Mouse (Mus musculus) MEL (cell line): ENCODE results near the gene Fosl2. TPM values are rescaled to one million over a fixed set of nuclear protein-coding genes. Genes with fewer than 3 reads are reported as not detected.
"Not testable (repeated sequence)": the region's sequence is repeated elsewhere in the genome, so short reads cannot be mapped to it uniquely, and the experiment has no call there.

ENCODE experiments used
- DNase-seq: peaks from one replicate; pipeline ENCODE4 v3.0.0; 2011; ENCODE audit warnings: low read depth, low spot score
- H3K27ac ChIP-seq: 2 replicates; pipeline ENCODE4 v1.5.1; 2012; ENCODE audit warnings: low read depth, mild to moderate bottlenecking, control low read depth, low read length, moderate library complexity; ENCODE audit not compliant: control insufficient read depth
- H3K27me3 ChIP-seq, 2 experiments: fragments of 150-350 bp in 1 of 2; sonication (generic) in 1 of 2; 2 replicates each; pipeline ENCODE4 v1.6.1; 2012; ENCODE audit warnings: low read length in 2 of 2, mild to moderate bottlenecking in 2 of 2, improper control_type of control experiment in 1 of 2, moderate library complexity in 1 of 2; ENCODE audit not compliant: insufficient read depth in 2 of 2, control insufficient read depth in 1 of 2
- H3K36me3 ChIP-seq, 2 experiments: 2 replicates each; pipeline ENCODE4 v1.6.1; 2012 to 2014; ENCODE audit warnings: low read length in 2 of 2, improper control_type of control experiment in 1 of 2, inconsistent platforms in 1 of 2, mild to moderate bottlenecking in 1 of 2; ENCODE audit not compliant: insufficient read depth in 2 of 2, control insufficient read depth in 1 of 2
- H3K4me1 ChIP-seq, 2 experiments: fragments of 150-350 bp in 1 of 2; sonication (generic) in 1 of 2; 2 replicates each; pipeline ENCODE4 v1.6.1; 2012; ENCODE audit warnings: low read length in 2 of 2, improper control_type of control experiment in 1 of 2, mild to moderate bottlenecking in 1 of 2; ENCODE audit not compliant: insufficient read depth in 2 of 2, control insufficient read depth in 1 of 2
- H3K4me3 ChIP-seq, 2 experiments: fragments of 150-350 bp in 1 of 2; sonication (generic) in 1 of 2; 2 replicates each; pipeline ENCODE4 v1.5.1; 2012; ENCODE audit warnings: low read depth in 2 of 2, low read length in 2 of 2, mild to moderate bottlenecking in 2 of 2, moderate library complexity in 2 of 2, control low read depth in 1 of 2, improper control_type of control experiment in 1 of 2; ENCODE audit not compliant: control insufficient read depth in 1 of 2, insufficient read depth in 1 of 2
- H3K79me2 ChIP-seq: 2 replicates; pipeline ENCODE4 v1.6.1; 2012; ENCODE audit warnings: mild to moderate bottlenecking, low read length, moderate library complexity; ENCODE audit not compliant: control insufficient read depth, poor library complexity, insufficient read depth
- H3K9ac ChIP-seq: 2 replicates; pipeline ENCODE4 v1.6.1; 2012; ENCODE audit warnings: low read depth, mild to moderate bottlenecking, control low read depth, low read length, moderate library complexity; ENCODE audit not compliant: control insufficient read depth, poor library complexity, severe bottlenecking
- H3K9me3 ChIP-seq: fragments of 150-350 bp; sonication (generic); replicated peaks from 2 replicates; pipeline ENCODE4 v1.6.1; 2012; ENCODE audit warnings: mild to moderate bottlenecking, low read length, improper control_type of control experiment, moderate library complexity; ENCODE audit not compliant: insufficient read depth
- CHD1 ChIP-seq: IDR thresholded peaks from 2 replicates; pipeline ENCODE4 v1.6.1; 2012; ENCODE audit warnings: low read depth, mild to moderate bottlenecking, inconsistent platforms, low read length, improper control_type of control experiment
- CHD2 ChIP-seq: IDR thresholded peaks from 2 replicates; pipeline ENCODE4 v1.6.1; 2011; ENCODE audit warnings: low read length, improper control_type of control experiment
- ELF1 ChIP-seq: IDR thresholded peaks from 2 replicates; pipeline ENCODE4 v1.6.1; 2014; ENCODE audit warnings: low read depth, mild to moderate bottlenecking, inconsistent platforms, low read length, improper control_type of control experiment, moderate library complexity
- KAT2A ChIP-seq: conservative IDR thresholded peaks from 2 replicates; pipeline ENCODE4 v1.6.1; 2012; ENCODE audit warnings: low read depth, low read length, improper control_type of control experiment, inconsistent platforms
- MEF2A ChIP-seq: IDR thresholded peaks from 2 replicates; pipeline ENCODE4 v1.6.1; 2014; ENCODE audit warnings: low read depth, mild to moderate bottlenecking, inconsistent platforms, low read length, improper control_type of control experiment; ENCODE audit not compliant: poor library complexity, insufficient replicate concordance, severe bottlenecking; ENCODE audit errors: extremely low read depth
- SMC3 ChIP-seq: IDR thresholded peaks from 2 replicates; pipeline ENCODE4 v1.6.1; 2011; ENCODE audit warnings: low read depth, low read length, improper control_type of control experiment
- USF1 ChIP-seq: IDR thresholded peaks from 2 replicates; pipeline ENCODE4 v1.6.1; 2014; ENCODE audit warnings: low read depth, mild to moderate bottlenecking, inconsistent platforms, low read length, improper control_type of control experiment, moderate library complexity
- USF2 ChIP-seq, 2 experiments: IDR thresholded peaks; 2 replicates each; pipeline ENCODE4 v1.6.1; 2011 to 2012; ENCODE audit warnings: improper control_type of control experiment in 2 of 2, low read length in 2 of 2, borderline replicate concordance in 1 of 2, inconsistent platforms in 1 of 2, low read depth in 1 of 2, mild to moderate bottlenecking in 1 of 2; ENCODE audit not compliant: insufficient read depth in 1 of 2
- polyA plus RNA-seq, 2 experiments: library from polyadenylated mRNA; stranded (reverse) in 1 of 2; unstranded in 1 of 2; fragments of >175 nt in 1 of 2; fragments of >200 nt in 1 of 2; gene quantifications; 2 replicates each; pipeline versions ENCODE4 v1.2.1 to v1.2.4; 2012; ENCODE audit warnings: low replicate concordance in 2 of 2, low read depth in 1 of 2; ENCODE audit not compliant: insufficient read length in 2 of 2, insufficient read depth in 1 of 2, missing spikeins in 1 of 2
- total RNA-seq: library from RNA; depleted of rRNA; stranded (reverse); fragments of 300-350 nt; gene quantifications from 2 replicates; pipeline ENCODE4 v1.2.3, GENCODE M21; 2012

Gene Fosl2
- total and polyA plus RNA-seq, 3 experiments, result 3.3 to 22.1 (median 12.0) TPM

DNA sequence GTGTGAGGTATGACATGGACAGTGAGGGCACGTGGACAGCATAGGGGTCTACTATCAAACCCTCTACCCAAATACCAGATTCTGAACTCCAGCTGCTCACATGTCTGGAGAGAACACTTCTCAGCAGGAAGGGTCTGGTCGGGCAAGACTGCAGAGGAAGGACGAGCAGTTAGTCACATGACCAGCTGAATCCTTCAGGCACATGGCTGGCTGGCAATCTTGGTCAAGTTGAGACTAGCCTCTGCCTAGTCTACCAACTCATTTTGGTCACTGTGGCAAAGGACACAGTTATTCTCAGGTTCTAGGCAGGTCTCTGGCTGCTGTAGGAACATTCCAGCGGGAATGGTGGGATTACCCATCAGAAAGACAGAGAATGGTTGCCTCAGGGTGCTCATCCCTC lies 42.1 kb downstream of the Fosl2 start:
- H3K27ac ChIP-seq, result no peak overlapping the region
- H3K9me3 ChIP-seq, result no peaks in the 10 kb centered on the region
- H3K9ac ChIP-seq, result no peak overlapping the region
- peaks cover 2 to 16% of the 10 kb centered on the region in 2 experiments; a peak in 3 of 4 replicates for H3K4me1 ChIP-seq
- no peak for TF ChIP-seq SMC3
- TF ChIP-seq CHD1, result no peak
- no peak for TF ChIP-seq CHD2
- peak; percentile 63; the same call in 1 of the 2 replicates for TF ChIP-seq USF1
- TF ChIP-seq MEF2A, result no peak
- TF ChIP-seq ELF1, result no peak
- no peak for TF ChIP-seq KAT2A
- no peaks in the 10 kb centered on the region; a peak in 1 of 4 replicates for H3K36me3 ChIP-seq
- no peak overlapping the region for H3K4me3 ChIP-seq
- no peaks in the 10 kb centered on the region for H3K27me3 ChIP-seq
- H3K79me2 ChIP-seq, result no peaks in the 10 kb centered on the region
- DNase-seq, result no peak

DNA sequence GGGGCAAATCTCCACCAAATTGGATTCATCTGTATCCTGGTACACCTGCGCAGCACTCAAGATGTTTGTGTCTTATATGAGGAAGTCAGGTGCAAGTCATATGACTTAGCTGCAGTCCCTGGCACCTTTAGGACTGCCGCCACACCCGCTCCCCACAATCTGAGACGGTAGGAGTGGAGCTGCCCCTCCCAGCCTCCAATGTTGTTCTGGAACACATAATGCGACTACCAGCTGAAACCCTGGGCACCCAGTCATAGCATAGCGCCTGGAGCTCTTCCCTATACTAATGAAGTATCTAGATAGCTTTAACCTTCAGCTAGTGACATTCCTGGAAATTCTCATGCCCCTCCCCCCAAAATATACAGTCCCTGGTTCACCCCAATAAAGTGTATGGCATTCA lies 43.1 kb downstream of the Fosl2 start:
- not testable (repeated sequence) for H3K4me3 ChIP-seq, H3K36me3 ChIP-seq, H3K27ac ChIP-seq, H3K27me3 ChIP-seq, DNase-seq, H3K9ac ChIP-seq, H3K79me2 ChIP-seq, H3K9me3 ChIP-seq
- H3K4me1 ChIP-seq, result peaks cover 2 to 16% of the 10 kb centered on the region in 2 experiments; a peak in 3 of 4 replicates

GRCm38 (mm10) chr5:32182885-32183629 lies 47.5 kb downstream of the Fosl2 start:
- Histone ChIP-seq H3K9me3 (no peaks in the 10 kb centered on the region), H3K79me2 (no peaks in the 10 kb centered on the region), H3K4me3 (no peak overlapping the region), H3K9ac (no peak overlapping the region), H3K27me3 (0 out of 4 replicates have a peak, but pooled peaks cover 0 to 3% of the 10 kb centered on the region in 2 experiments), H3K27ac (no peak overlapping the region)
- no peak for DNase-seq
- TF ChIP-seq SMC3 (no peak), USF2 (IDR thresholded peaks at IDR 0.05; ENCODE audit: borderline replicate concordance in 1 of 2, insufficient read depth in 1 of 2, low read depth in 1 of 2, low read length in 2 of 2) (no peak), CHD2 (no peak)
- TF ChIP-seq, all 39 proteins: peak for 0
- H3K4me1 ChIP-seq, result no peaks in the 10 kb centered on the region
- H3K36me3 ChIP-seq, result no peaks in the 10 kb centered on the region
